Mouse (Mus musculus): ENCODE measurements at regions not wholly inside any gene's neighbourhood (a gene's known extent, or its start where the extent isn't known, plus 50 kb on each side); places are given as distances from the start of the nearest gene placed in this dataset.

DNA sequence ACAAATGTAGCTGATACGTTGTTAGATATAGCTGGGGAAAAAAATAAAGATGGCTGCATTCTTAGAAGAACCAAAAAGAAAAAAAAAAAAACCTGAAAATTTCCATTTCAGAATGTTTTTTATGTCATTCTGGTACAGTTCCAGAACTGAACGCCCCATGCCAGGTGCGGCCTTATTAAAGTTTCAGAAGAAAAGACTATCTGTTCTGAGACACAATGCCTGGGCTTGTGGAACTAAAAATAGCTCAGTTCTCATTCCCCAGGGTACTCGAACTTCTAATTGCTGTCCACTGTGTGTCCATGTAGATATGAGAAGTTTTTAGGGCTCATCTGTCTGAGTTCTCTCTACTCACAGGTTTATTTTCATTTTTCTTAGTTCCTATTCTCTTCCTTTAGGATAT, 131.7 kb upstream of the Adamts9 start:
- 88% methylated on average over 4 of the region's 4 CpGs for WGBS
- Histone ChIP-seq H3K4me3 (no peak overlapping the region), H3K27me3 (ENCODE audit: low read depth, poor library complexity, severe bottlenecking) (no peaks in the 10 kb centered on the region), H3K36me3 (no peaks in the 10 kb centered on the region), H3K9me3 (replicated peaks) (no peaks in the 10 kb centered on the region), H3K4me1 (no peaks in the 10 kb centered on the region), H3K27ac (replicated peaks) (no peak overlapping the region)
- no peak for DNase-seq (ENCODE audit: low spot score)

DNA sequence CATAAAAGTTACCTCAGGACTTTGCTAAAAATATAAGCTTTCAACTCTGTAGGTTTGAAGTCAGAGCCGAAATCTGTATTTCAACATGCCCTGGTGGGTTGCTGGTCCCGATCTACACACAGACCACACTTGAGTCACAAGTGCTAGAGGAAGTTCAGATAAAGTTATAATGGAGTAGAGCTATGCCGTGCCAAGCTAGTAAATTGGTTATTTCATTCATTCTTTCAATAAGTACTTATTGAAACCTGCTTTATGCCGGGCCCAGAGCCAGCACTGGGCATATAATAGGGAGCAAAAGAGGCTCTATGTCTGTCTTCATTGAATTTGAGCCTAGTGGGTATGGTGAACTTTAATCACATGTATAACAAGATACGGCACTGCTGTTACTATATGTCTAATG, 127.6 kb upstream of the Adamts9 start:
- peaks cover 11% of the 10 kb centered on the region for H3K4me1 ChIP-seq
- H3K36me3 ChIP-seq = no peaks in the 10 kb centered on the region
- no peak for DNase-seq (ENCODE audit: low spot score)
- H3K4me3 ChIP-seq = no peak overlapping the region
- H3K9me3 ChIP-seq (replicated peaks) = no peaks in the 10 kb centered on the region
- no peaks in the 10 kb centered on the region for H3K27me3 ChIP-seq (ENCODE audit: low read depth, poor library complexity, severe bottlenecking)
- 93% methylated on average over 5 of the region's 5 CpGs for WGBS
- H3K27ac ChIP-seq (replicated peaks) = no peak overlapping the region

DNA sequence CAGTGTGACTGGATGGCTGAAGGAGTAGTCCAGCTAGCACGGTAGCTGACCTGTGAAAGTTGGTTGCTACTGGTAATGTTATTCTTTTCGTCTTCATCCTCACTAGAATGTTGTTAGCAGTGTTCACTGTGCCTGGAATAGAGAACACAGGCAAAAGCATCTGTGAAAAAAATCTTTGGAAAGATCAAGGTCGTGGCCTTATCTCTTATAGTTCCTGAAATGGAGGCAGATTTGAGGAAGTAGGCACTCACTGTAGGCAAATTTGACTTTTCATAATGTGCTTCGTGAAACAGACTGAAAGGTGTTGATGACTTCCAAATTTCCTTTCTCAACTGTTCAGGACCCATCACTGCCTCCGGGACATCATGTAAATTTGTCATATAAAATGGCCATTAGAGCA, 124.5 kb upstream of the Adamts9 start:
- no peak for DNase-seq (ENCODE audit: low spot score)
- Histone ChIP-seq H3K27ac (replicated peaks) (no peak overlapping the region), H3K4me1 (peaks cover 11% of the 10 kb centered on the region), H3K9me3 (replicated peaks) (no peaks in the 10 kb centered on the region), H3K36me3 (no peaks in the 10 kb centered on the region), H3K27me3 (ENCODE audit: low read depth, poor library complexity, severe bottlenecking) (no peaks in the 10 kb centered on the region), H3K4me3 (no peak overlapping the region)
- 91% methylated on average over 5 of the region's 5 CpGs for WGBS

DNA sequence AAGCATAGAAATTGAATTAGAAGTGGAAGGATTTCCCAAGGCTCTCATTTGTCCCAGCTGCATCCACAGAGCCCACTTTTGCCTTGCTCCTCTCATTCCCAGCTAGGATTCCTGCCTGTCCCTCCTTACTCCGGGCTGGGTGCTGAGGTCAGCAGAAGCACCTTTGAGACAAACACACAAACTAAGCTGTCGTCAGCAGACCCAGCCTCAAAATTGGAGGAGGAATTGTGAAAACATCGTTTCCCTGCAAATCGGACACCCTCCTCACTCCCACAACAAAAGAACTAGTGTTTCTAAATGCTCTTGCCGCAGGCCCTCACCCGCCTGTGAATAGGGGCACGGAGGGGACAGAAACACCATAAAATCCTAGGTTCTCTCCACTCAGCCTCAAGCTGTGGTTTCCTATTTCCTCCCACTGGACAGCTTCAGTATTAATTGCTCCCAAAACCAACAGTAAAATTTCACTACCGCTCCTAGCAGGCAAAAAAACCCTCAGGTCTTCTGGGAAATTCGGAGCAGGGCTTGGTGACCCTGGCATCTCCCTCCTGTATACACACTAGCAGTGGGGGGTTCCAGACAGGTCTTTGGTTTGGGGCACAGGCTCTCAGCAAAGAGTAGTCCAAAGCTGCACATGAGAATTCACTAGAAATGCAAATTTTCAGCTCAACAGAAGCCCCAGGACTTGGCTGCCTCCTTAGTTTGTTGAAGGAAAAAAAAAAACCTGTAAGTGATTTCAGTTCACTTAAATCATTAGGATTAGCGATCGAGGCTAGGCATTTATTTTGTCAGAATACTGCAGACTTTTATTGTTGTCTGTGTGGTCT, 123.5 kb upstream of the Adamts9 start:
- Histone ChIP-seq H3K9me3 (replicated peaks) (no peaks in the 10 kb centered on the region), H3K4me3 (no peak overlapping the region), H3K27me3 (ENCODE audit: low read depth, poor library complexity, severe bottlenecking) (no peaks in the 10 kb centered on the region), H3K4me1 (peaks cover 16% of the 10 kb centered on the region), H3K27ac (replicated peaks) (peak overlapping the region; percentile 13; the same call in 1 of the 2 replicates), H3K36me3 (no peaks in the 10 kb centered on the region)
- DNase-seq (ENCODE audit: low spot score) = no peak
- 61% methylated on average over 11 of the region's 11 CpGs for WGBS

GRCm38 (mm10) chr6:93065917-93066552, 122.7 kb upstream of the Adamts9 start:
- no peaks in the 10 kb centered on the region for H3K27me3 ChIP-seq (ENCODE audit: low read depth, poor library complexity, severe bottlenecking)
- H3K36me3 ChIP-seq = no peaks in the 10 kb centered on the region
- no peaks in the 10 kb centered on the region for H3K9me3 ChIP-seq (replicated peaks)
- peaks cover 21% of the 10 kb centered on the region for H3K4me1 ChIP-seq
- no peak for DNase-seq (ENCODE audit: low spot score)
- WGBS = 81% methylated on average over 12 of the region's 12 CpGs
- no peak overlapping the region; the same call in 1 of the 2 replicates for H3K27ac ChIP-seq (replicated peaks)
- H3K4me3 ChIP-seq = no peak overlapping the region

- H3K27me3 ChIP-seq (ENCODE audit: low read depth, poor library complexity, severe bottlenecking) = no peaks in the 10 kb centered on the region
- DNase-seq (ENCODE audit: low spot score) = no peak
- 92% methylated on average over 6 of the region's 6 CpGs for WGBS
These were observed 122.1 kb upstream of the Adamts9 start for GRCm38 (mm10) chr6:93065366-93065765.

DNA sequence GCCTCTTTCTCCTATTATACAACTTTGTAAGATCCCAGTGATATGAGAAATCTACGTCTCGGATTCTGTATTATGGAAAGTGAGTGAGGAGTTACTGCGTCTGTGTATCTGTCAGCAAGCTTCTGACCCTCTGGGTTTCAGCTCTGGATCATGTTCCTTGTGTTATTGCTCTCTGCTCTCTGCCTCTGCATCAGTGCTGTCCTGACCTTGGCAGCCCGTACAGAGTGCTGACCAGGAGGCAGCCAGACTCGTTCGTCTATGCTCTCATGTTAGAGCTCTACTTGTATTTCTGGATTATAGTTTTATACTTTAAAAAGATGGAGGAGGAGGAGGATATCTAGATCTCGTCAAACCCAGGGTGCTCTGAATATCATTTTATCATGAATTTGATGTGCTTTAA, 121.1 kb upstream of the Adamts9 start:
- Histone ChIP-seq H3K9me3 (replicated peaks) (no peaks in the 10 kb centered on the region), H3K4me1 (peaks cover 21% of the 10 kb centered on the region), H3K4me3 (no peak overlapping the region), H3K27ac (replicated peaks) (no peak overlapping the region), H3K27me3 (ENCODE audit: low read depth, poor library complexity, severe bottlenecking) (no peaks in the 10 kb centered on the region), H3K36me3 (no peaks in the 10 kb centered on the region)
- WGBS = 93% methylated on average over 7 of the region's 7 CpGs
- DNase-seq (ENCODE audit: low spot score) = no peak

More at GRCm38 (mm10) chr6:93065366-93065765, 122.1 kb upstream of the Adamts9 start:
- Histone ChIP-seq H3K4me3 (no peak overlapping the region), H3K27ac (replicated peaks) (no peak overlapping the region), H3K9me3 (replicated peaks) (no peaks in the 10 kb centered on the region), H3K36me3 (no peaks in the 10 kb centered on the region), H3K4me1 (peaks cover 21% of the 10 kb centered on the region)

DNA sequence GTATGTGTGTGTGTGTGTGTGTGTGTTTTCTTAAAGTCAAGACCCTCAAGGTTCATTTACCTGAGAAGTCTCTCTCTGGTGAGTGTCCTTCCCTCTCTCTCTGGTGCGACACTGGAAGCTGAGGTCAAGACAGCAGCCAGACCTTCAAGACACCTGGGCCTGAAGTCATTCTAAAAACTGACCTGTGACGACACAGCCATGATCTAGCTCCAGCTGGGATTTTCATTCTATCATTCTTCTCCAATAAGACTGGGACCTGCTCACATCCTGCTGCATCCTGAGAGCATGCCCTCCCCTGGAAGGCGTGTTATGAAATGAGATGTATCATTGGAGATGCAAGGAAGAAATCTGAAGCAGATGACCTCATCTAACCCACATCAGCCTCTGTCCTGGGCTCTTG, 118.4 kb upstream of the Adamts9 start:
- no peak for DNase-seq (ENCODE audit: low spot score)
- H3K36me3 ChIP-seq = no peaks in the 10 kb centered on the region
- H3K9me3 ChIP-seq (replicated peaks) = no peaks in the 10 kb centered on the region
- no peak overlapping the region for H3K4me3 ChIP-seq
- WGBS = 64% methylated on average over 3 of the region's 3 CpGs
- H3K27me3 ChIP-seq (ENCODE audit: low read depth, poor library complexity, severe bottlenecking) = no peaks in the 10 kb centered on the region
- H3K4me1 ChIP-seq = peaks cover 18% of the 10 kb centered on the region
- no peak overlapping the region for H3K27ac ChIP-seq (replicated peaks)

GRCm38 (mm10) chr6:93045524-93045923, 102.2 kb upstream of the Adamts9 start:
- no peaks in the 10 kb centered on the region for H3K9me3 ChIP-seq (replicated peaks)
- H3K27ac ChIP-seq (replicated peaks) = no peak overlapping the region
- H3K4me3 ChIP-seq = no peak overlapping the region
- DNase-seq (ENCODE audit: low spot score) = no peak
- H3K27me3 ChIP-seq (ENCODE audit: low read depth, poor library complexity, severe bottlenecking) = no peaks in the 10 kb centered on the region
- no peaks in the 10 kb centered on the region for H3K36me3 ChIP-seq
- 42% methylated on average over 2 of the region's 2 CpGs for WGBS
- 0 out of 2 replicates have a peak, but pooled peaks cover 3% of the 10 kb centered on the region for H3K4me1 ChIP-seq

DNA sequence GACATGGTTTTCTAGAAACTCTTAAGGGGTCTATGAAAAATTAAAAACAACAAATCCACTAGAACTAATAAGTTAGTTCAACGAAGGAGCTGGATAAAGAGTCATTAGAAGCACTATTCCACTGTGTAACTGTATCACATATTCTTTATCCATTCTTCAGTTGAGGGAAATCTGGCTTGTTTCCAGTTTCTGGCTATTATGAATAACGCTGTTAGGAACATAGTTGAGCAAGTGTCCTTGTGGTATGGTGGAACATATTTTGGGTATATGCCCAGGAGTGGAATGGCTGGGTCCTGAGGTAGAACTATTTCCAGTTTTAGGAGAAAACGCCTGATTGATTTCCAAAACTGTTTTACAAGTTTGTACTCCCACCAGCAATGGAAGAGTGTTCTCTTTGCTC, 97.7 kb upstream of the Adamts9 start:
- H3K9me3 ChIP-seq (replicated peaks) = no peaks in the 10 kb centered on the region
- H3K27me3 ChIP-seq (ENCODE audit: low read depth, poor library complexity, severe bottlenecking) = no peaks in the 10 kb centered on the region
- DNase-seq (ENCODE audit: low spot score) = no peak
- no peak overlapping the region for H3K4me3 ChIP-seq
- no peaks in the 10 kb centered on the region for H3K36me3 ChIP-seq
- 0 out of 2 replicates have a peak, but pooled peaks cover 3% of the 10 kb centered on the region for H3K4me1 ChIP-seq
- 90% methylated on average over 3 of the region's 3 CpGs for WGBS
- H3K27ac ChIP-seq (replicated peaks) = no peak overlapping the region

DNA sequence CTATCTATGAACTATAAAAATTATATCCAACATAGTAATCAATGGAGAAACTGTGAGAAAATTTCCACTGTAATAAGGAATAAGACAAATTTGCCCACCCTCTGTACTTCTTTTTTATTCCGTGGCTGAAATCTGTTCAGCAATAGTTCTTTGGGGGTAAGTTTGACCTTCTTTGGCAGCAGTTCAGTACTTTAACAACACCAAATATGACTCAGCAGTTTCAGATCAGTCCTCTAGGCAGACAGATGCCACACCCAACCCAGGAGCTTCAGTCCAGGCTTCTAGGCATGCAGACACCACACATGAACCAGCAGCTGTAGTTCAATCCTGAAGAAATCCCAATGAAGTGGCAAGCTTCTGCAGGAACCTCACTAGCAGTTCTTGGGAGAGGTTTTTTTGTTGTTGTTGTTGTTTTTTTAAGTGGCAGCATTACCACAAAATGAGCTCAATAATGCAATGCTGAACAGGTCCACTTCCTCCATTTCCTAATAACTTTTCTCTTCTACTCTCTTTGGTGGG, 88.6 kb upstream of the Adamts9 start:
- no peaks in the 10 kb centered on the region for H3K9me3 ChIP-seq (replicated peaks)
- H3K27me3 ChIP-seq (ENCODE audit: low read depth, poor library complexity, severe bottlenecking) = no peaks in the 10 kb centered on the region
- WGBS = 96% methylated on average over 1 of the region's 1 CpGs
- H3K4me1 ChIP-seq = no peaks in the 10 kb centered on the region
- no peak overlapping the region for H3K4me3 ChIP-seq
- no peak overlapping the region for H3K27ac ChIP-seq (replicated peaks)
- no peak for DNase-seq (ENCODE audit: low spot score)
- H3K36me3 ChIP-seq = no peaks in the 10 kb centered on the region

DNA sequence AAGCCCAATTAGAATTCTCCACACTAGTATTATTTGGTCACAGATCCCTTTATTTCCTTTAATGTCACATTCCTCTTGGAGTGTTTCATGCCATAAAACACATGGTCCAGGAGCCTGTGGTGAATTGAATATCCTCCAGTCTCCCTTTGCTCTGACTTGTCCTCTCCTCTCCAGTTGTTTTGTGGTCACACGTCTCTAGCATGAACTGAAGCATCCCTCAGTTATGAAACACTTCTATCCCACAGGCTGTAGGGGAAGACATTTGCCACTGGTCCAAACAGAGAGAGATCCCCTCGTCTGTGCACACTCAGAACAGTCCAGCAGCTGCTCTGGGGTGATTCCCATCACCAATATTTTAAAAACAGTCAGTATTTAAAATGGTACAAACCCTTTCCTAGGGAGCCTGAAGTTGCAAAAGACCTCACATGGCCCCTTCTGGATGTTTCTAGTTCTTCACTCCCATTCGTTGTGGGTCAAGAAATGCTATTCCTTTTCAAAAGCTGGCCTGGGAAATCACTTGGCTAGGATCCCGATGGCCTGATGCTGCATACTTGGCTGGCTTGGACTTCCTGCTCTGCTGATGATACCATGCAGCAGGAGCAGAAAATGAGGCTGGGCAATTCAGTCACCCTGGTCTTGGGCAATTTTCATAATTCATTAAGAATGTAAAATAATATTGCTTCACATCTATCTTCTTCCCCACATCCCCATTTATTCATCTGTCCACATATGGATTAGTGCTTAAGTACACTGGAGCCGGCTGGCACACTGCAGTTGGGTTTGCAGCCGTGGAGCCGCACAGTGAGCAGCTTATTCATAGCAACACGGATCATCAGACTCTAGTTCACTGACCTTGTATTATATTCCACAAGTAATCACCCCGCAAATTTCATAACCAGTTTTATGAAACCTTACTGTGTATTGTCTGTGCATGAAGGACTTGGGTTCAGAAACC, 83.1 kb upstream of the Adamts9 start:
- H3K27me3 ChIP-seq (ENCODE audit: low read depth, poor library complexity, severe bottlenecking) = no peaks in the 10 kb centered on the region
- 86% methylated on average over 9 of the region's 9 CpGs for WGBS
- H3K4me1 ChIP-seq = 0 out of 2 replicates have a peak, but pooled peaks cover 5% of the 10 kb centered on the region
- H3K4me3 ChIP-seq = no peak overlapping the region
- no peaks in the 10 kb centered on the region for H3K36me3 ChIP-seq
- no peak overlapping the region for H3K27ac ChIP-seq (replicated peaks)
- DNase-seq (ENCODE audit: low spot score) = no peak
- no peaks in the 10 kb centered on the region for H3K9me3 ChIP-seq (replicated peaks)
